Mouse (Mus musculus) midbrain, embryonic 15.5 days (tissue): Measurements from ENCODE around the gene Hgf. TPM values are rescaled to one million over a fixed set of nuclear protein-coding genes. Genes with fewer than 3 reads are reported as not detected.

Experiments used
- ATAC-seq: fragments of 200-750 bp; cut with Nextera tagmentation; replicated peaks from 2 replicates; pipeline ENCODE4 v1.8.0; 2017; ENCODE audit warnings: moderate TSS enrichment
- H3K27ac ChIP-seq: fragments of 300-500 bp; sonication (generic); 2 replicates; pipeline ENCODE4 v1.5.1; 2015; ENCODE audit warnings: mild to moderate bottlenecking, inconsistent platforms
- H3K27me3 ChIP-seq: fragments of 300-500 bp; sonication (generic); replicated peaks from 2 replicates; pipeline ENCODE4 v1.6.1; 2015; ENCODE audit warnings: inconsistent platforms
- H3K36me3 ChIP-seq: fragments of 300-500 bp; sonication (generic); replicated peaks from 2 replicates; pipeline ENCODE4 v1.6.1; 2015; ENCODE audit warnings: inconsistent platforms
- H3K4me1 ChIP-seq: fragments of 300-500 bp; sonication (generic); 2 replicates; pipeline ENCODE4 v1.6.1; 2015; ENCODE audit warnings: inconsistent platforms
- H3K4me2 ChIP-seq: fragments of 300-500 bp; sonication (generic); 2 replicates; pipeline ENCODE4 v1.6.1; 2015; ENCODE audit warnings: inconsistent platforms, mild to moderate bottlenecking, moderate library complexity
- H3K4me3 ChIP-seq: fragments of 300-500 bp; sonication (generic); 2 replicates; pipeline ENCODE4 v1.5.1; 2015; ENCODE audit warnings: mild to moderate bottlenecking, inconsistent platforms
- H3K9ac ChIP-seq: fragments of 300-500 bp; sonication (generic); 2 replicates; pipeline ENCODE4 v1.6.1; 2015; ENCODE audit warnings: mild to moderate bottlenecking, inconsistent platforms
- H3K9me3 ChIP-seq: fragments of 300-500 bp; sonication (generic); 2 replicates; pipeline ENCODE4 v1.6.1; 2016; ENCODE audit warnings: inconsistent platforms
- WGBS: fragments of 180-500 bp; shearing (Covaris S2); methylation state at CpG from one replicate; pipeline ENCODE4 v1.1.7; 2015; ENCODE audit warnings: mixed read lengths; 5-methylcytosine and 5-hydroxymethylcytosine counted together
- polyA plus RNA-seq: library from polyadenylated mRNA; unstranded; fragments of >200 nt; fragmentation: Nextera tagmentation; extraction: Ambion mirVana; gene quantifications from 2 replicates; pipeline ENCODE4 v1.2.1, GENCODE M21; 2015

The Hgf gene
- polyA plus RNA-seq, 1 experiment from 2014 or later, result 0.48 TPM

DNA sequence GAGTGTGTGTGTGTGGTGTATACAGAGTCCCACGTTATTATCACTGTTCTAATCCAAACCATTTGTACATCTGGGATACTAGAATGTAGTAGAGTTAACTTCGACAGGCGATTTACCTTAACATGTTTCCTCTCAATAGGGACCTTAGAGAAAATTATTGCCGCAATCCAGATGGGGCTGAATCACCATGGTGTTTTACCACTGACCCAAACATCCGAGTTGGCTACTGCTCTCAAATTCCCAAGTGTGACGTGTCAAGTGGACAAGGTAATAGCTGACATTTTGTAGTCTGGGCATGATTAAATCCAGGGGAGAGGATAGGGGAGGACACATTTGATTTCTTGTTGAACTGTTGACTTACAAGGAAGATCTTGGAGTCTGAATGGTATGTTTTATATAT is 44.7 kb downstream of the Hgf start:
- Histone ChIP-seq H3K4me3 (no peak overlapping the region), H3K4me1 (no peaks in the 10 kb centered on the region), H3K27me3 (no peaks in the 10 kb centered on the region), H3K9ac (no peak overlapping the region), H3K9me3 (no peaks in the 10 kb centered on the region), H3K27ac (no peak overlapping the region), H3K4me2 (no peak overlapping the region), H3K36me3 (no peaks in the 10 kb centered on the region)
- ATAC-seq, result no peak
- WGBS, result 74% methylated on average over 6 of the region's 6 CpGs

DNA sequence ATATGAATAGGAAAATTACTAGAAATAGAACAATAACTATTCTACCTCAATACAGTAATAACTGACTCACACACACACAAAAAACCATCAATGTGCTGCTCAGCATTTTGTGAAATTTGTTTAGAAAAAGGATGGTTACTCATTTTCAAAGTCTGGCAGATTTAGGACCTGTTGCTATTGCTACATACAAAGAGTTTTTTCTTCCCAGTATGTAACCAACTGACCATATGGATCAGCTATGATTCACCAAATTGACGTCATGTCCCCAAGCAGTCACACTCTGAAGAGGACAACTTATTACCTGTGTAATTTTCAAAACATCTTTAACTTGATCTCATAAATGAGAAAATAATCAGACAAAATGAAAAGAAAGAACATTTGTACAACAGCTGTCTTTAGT is 48.2 kb downstream of the Hgf start:
- WGBS, result 78% methylated on average over 1 of the region's 1 CpGs
- Histone ChIP-seq H3K4me3 (no peak overlapping the region), H3K36me3 (no peaks in the 10 kb centered on the region), H3K9ac (no peak overlapping the region), H3K4me1 (no peaks in the 10 kb centered on the region), H3K27me3 (no peaks in the 10 kb centered on the region), H3K27ac (no peak overlapping the region), H3K9me3 (no peaks in the 10 kb centered on the region), H3K4me2 (no peak overlapping the region)
- no peak for ATAC-seq

DNA sequence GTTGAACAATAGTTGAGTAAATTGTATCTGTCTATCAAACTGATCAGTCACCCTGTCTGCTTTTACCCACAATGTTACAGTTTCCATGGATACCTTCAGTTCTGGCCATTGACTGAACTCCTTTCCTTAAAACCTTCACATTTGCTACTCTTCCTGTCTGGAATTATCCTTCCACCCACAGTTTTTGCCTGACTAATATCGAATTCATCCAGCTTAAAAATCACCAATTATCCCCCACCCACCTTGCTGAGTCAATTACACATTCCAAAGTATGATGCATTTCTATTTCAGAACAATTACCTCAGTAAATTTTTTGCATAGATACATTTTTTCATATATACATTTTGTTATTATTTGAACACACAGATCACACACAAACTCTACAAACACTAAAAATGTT is 79.7 kb downstream of the Hgf start:
- H3K9me3 ChIP-seq, result no peaks in the 10 kb centered on the region
- ATAC-seq, result no peak

DNA sequence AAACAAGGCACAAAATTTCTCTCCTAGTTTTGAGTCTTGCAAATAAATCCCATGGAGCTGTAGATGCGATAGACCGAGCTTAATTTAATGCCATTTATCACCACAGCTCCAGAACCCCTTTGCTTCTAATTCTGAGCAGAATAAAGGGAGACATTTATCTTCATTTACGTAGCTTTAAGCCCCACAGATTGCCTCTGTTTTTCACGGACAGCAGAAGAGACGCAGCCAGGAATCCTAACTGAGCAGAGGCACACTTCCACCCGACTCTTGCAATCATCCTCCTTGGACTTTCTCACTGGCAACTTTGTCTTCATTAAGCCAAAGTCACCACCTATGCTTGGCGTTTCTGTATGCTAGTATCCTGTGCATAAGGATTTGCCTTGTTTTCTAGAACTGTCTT is 93.1 kb downstream of the Hgf start:
- Histone ChIP-seq H3K4me1 (no peaks in the 10 kb centered on the region), H3K27ac (no peak overlapping the region), H3K4me2 (no peak overlapping the region), H3K9me3 (no peaks in the 10 kb centered on the region), H3K27me3 (no peaks in the 10 kb centered on the region), H3K9ac (no peak overlapping the region), H3K36me3 (no peaks in the 10 kb centered on the region), H3K4me3 (no peak overlapping the region)
- no peak for ATAC-seq
- 64% methylated on average over 7 of the region's 7 CpGs for WGBS

More for the DNA sequence above, 79.7 kb downstream of the Hgf start:
- H3K4me2 ChIP-seq, result no peak overlapping the region
- 76% methylated on average over 1 of the region's 1 CpGs for WGBS
- no peaks in the 10 kb centered on the region for H3K27me3 ChIP-seq
- H3K4me3 ChIP-seq, result no peak overlapping the region
- H3K27ac ChIP-seq, result no peak overlapping the region
- H3K36me3 ChIP-seq, result no peaks in the 10 kb centered on the region
- H3K9ac ChIP-seq, result no peak overlapping the region
- no peaks in the 10 kb centered on the region for H3K4me1 ChIP-seq

DNA sequence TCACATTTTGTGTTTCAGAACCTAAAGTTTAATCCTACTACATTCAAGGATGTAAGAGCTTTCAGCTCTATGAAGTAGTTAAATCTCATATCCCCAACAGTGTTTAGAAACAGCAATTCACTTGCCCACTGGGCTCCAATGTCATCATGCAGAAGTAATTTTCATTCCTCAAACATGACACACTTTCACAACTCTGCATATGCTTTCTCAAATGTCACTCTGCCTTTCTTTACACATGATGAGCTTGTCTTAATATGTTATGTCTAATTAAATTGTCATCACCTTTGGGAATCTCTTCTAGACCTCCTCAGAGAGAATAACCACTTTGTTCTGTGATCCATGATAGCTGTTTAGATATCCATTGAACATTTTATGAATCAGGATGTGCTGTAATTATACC is 94.4 kb downstream of the Hgf start:
- H3K27me3 ChIP-seq, result no peaks in the 10 kb centered on the region
- no peaks in the 10 kb centered on the region for H3K9me3 ChIP-seq
- H3K36me3 ChIP-seq, result no peaks in the 10 kb centered on the region
- H3K27ac ChIP-seq, result no peak overlapping the region
- ATAC-seq, result no peak
- no peak overlapping the region for H3K9ac ChIP-seq
- no peak overlapping the region for H3K4me2 ChIP-seq
- H3K4me3 ChIP-seq, result no peak overlapping the region
- no peaks in the 10 kb centered on the region for H3K4me1 ChIP-seq

DNA sequence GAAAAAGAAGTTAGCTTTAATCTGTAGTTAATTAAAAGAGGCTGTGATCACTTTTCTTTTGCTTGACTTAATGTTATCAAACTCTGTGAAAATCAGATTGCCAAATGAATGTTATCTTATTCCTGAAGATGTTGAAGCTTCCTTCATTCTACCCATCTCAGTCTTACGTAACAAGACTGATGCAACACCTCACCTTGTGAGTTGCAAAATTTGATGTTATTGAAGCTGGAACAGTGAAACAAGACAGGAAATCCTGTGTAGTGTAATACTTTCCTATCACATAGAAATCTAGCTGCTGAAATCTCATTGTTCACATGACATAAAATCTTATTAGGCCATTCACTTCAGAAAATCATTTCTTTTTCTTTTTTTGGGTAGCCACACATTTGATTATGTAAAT is 96.9 kb downstream of the Hgf start:
- no peak overlapping the region for H3K4me2 ChIP-seq
- 85% methylated on average over 1 of the region's 1 CpGs for WGBS
- H3K27ac ChIP-seq, result no peak overlapping the region
- ATAC-seq, result no peak
- no peak overlapping the region for H3K9ac ChIP-seq
- H3K36me3 ChIP-seq, result no peaks in the 10 kb centered on the region
- no peaks in the 10 kb centered on the region for H3K27me3 ChIP-seq
- no peak overlapping the region for H3K4me3 ChIP-seq
- no peaks in the 10 kb centered on the region for H3K4me1 ChIP-seq
- no peaks in the 10 kb centered on the region for H3K9me3 ChIP-seq

DNA sequence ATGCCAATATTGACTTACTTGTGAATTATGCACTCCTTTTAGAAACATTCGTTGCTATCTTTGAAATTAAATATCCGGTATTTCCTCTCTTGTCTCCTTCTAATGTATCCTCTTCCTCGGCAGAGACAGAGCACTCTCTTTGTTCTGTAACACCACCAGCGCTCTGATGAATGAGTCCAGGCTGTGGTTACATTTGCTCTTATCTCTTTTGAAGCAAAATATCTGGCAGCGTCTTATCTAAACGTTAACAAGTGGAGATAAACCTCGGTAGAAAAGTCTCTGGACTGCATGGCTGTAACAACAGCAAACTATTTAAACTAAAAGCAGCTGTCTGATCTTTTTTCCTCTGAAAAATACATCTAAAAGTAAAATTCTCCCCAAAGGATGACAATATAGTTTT is 100.7 kb downstream of the Hgf start:
- H3K4me1 ChIP-seq, result no peaks in the 10 kb centered on the region
- no peak for ATAC-seq
- no peak overlapping the region for H3K4me3 ChIP-seq
- no peak overlapping the region for H3K4me2 ChIP-seq
- 69% methylated on average over 7 of the region's 7 CpGs for WGBS
- H3K36me3 ChIP-seq, result no peaks in the 10 kb centered on the region
- H3K27me3 ChIP-seq, result no peaks in the 10 kb centered on the region
- no peaks in the 10 kb centered on the region for H3K9me3 ChIP-seq
- H3K9ac ChIP-seq, result no peak overlapping the region
- no peak overlapping the region for H3K27ac ChIP-seq

Other genes with a start within 250 kb of the Hgf start
- gene Gm28710, start 238.3 kb downstream of the Hgf start, polyA plus RNA-seq, result not detected in 2 replicates